Mouse (Mus musculus): ENCODE measurements around the gene Serpinb7. TPM values are rescaled to one million over a fixed set of nuclear protein-coding genes. Genes with fewer than 3 reads are reported as not detected.

Gene Serpinb7
- total RNA-seq, 2 experiments from 2014 or later, result not detected

DNA sequence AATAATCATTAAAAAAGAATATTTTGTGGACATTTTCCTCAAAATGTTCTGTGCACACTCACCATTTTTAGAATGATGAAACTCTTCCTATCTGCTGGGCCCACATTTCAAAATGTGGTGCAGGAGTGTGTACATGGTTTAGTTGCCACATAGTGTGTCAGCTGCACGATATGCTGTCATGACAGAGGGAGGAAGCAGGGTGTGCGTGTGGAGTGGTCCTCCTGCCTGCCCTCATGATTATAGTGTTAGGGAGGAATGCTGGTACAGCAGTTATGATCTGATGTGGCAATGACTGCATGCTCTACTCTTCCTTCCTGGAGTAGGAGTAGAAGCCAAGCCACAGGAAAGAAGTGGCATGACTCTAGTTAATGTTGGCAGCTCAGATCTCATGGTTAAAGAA is 97.3 kb downstream of the Serpinb7 start:
- DNase-seq, result no peak

DNA sequence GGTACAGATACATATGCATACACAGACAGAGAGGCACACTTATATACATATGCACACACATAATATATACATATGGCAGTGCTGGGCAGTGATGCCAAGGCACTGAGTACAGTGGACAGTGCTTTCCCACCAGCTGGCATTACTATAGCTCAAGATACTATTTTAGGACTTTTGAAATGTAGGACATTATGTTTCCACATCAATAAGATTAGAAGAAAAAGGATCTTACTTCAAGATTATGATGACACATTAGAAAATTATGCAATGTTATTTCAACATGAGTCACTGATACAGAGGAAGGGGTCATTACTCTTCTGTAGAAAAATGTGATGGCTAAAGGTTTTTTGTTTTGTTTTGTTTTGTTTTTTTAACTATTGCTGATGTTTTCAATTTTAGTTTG is 102.6 kb downstream of the Serpinb7 start:
- no peak for DNase-seq

Other genes starting within 250 kb of the Serpinb7 start
- not detected for gene Serpinb3b, start 121.3 kb upstream of the Serpinb7 start, total RNA-seq (2021)
- gene Serpinb3c, start 121.3 kb upstream of the Serpinb7 start, total RNA-seq (2021), result not detected
- gene Serpinb11, start 38.5 kb upstream of the Serpinb7 start, total RNA-seq (2021), result not detected
- not detected for gene Serpinb2, start 111.8 kb downstream of the Serpinb7 start, total RNA-seq (2021)
- 1 to 10 TPM; 5.2 TPM for gene Serpinb8, start 190.4 kb downstream of the Serpinb7 start, total RNA-seq (2021)

All from heart, postnatal 4 days (tissue).